Mouse (Mus musculus): ENCODE measurements at regions not wholly inside any gene's neighbourhood (a gene's known extent, or its start where the extent isn't known, plus 50 kb on each side); places are given as distances from the start of the nearest gene placed in this dataset.

DNA sequence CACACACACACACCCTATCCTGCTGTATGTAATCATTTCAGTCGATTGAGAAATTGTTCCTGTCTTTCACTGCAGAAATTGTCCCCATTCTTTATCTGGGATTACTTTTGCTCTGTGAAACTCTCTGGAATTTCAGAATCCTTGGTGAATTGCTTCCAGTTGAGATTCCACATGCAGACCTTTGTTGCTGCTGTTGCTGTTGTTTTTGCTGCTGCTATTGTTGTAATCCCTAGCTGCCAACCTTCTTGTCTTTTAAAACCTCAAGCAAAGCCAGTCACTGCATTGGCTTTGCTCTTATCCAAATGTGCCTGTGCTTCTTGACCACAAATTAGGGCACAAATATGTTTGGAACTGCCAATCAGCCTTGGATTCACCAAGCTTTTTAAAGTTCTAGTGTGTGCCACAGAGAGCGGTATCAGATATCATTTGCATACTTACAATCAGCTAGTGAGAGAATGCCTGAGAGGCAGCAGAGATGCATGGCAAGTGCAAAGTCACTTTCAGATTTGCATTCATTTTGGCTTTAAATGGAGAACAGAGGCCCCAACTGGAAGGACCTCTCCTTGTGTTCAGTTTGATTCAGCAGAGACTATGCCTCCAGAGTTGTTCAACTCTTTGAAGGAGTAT is 1187.0 kb upstream of the Map3k7 start:
- DNase-seq (ENCODE audit: inconsistent ontology term): peak; percentile 73

DNA sequence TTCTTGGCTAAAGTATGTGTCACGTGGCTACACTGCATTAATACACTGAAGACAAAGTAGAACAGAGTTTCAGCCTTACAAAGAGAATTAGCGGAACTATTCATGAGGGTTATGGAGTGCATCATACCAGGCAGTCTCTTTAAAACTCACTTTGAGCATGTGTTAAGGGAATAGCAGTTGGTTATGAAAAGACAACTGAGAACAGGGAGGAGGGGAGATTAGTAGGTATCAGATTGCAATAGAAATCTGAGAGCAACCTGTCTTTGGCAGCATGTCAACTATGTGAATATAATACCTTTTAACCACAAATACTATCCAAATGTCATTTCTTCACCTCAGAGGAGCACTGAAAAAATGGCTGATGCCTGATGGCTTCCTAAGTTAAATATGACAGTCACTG is 1182.2 kb upstream of the Map3k7 start:
- DNase-seq (ENCODE audit: inconsistent ontology term): peak; percentile 58

DNA sequence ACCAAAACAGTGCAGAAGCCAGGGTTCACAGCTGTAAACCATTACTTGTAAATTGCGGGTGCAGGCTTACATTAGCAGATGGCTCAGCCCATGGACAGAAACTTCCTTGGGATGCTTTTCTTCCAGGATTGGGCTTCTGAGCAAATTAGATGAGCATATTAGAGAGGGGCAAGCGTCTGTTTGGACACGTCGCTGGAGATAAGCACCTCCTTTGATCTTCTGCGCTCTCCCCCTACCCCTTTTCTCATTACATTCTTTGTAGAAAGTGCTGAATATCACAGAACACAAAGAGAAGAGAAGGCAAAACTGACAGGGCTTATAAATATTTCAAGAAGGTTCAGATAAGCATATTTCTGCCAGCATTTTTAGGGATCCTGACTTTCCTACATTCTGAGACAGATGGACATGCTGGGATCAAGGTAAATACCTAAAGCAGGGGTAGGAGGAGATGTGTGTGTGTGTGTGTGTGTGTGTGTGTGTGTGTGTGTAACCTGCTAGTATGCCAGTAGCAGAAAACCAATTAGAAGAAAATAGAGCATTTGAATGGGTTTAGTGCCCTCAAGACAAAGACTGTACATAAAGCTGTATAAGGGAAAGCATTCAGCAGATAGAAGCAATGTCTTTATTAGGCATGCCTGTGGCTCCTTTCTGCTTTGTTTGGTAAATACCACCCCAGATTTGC is 1173.8 kb upstream of the Map3k7 start:
- DNase-seq (ENCODE audit: inconsistent ontology term): peak; percentile 48

DNA sequence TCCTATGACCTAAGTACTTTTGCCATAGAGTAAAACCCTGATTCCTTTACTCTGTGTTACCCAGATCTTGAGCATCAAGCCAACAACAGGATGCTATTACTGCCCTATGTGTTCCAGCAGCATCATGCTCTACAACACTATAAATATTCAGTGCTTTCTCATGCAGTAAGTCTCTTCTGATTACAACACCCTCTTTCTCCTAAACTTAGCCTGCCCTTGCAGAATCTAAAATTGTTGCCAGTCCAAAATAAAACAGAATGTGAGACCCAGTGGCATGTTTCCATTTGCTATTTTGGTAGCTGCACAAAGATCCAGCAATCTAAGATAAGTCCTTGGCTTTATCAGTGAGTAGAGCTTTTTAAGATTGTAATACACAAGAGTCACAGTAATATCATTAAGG is 1154.1 kb upstream of the Map3k7 start:
- DNase-seq (ENCODE audit: inconsistent ontology term): no peak

DNA sequence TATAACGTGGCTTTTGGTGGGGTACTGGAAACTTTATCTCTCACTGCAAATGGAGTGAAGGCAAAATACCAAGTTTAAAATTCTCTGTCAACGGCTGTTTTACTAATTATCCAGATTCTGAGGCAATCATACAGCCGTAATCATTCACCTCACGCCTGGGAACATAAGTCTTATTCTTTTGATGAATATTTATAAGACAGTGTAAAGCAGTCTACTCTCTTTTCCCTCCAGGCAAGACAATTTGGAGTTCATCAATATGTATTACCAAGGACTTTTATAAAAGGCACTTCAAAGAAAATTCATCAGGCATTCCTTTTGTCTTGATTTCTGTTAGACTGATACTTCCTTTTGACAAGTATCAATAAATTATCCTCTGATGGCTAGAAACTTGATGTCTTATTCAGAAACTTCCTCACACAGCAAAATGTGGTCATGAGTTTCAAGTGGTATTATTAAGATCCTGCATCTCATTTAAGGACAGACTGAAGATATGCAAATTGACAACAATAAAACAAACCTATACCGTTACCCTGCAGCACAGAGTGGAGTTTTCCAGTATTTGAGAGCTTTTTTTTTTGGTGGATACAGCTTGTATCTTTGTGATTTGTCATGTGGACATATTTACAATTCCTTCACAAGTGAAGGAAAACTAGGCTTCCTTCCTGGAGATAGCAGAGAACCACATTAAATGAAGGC is 1108.4 kb upstream of the Map3k7 start:
- DNase-seq (ENCODE audit: inconsistent ontology term): no peak

DNA sequence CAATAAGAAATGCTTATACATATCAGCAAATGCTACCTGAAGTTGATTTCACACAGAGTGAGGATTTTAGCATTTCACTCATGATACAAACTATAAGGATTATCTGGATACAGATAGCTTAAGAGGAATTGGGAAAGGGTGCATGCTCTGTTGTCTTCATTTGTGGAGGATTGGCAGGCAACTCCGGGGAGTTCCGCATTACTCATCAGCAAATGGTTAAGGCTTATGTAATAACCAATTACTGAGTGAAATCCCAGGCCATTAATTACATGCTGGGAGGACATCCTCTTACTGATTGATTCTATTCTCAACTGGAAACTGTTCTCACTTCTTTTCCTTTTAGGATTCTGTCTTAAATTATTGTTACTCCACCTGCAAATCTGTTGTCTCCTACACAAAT is 1058.9 kb upstream of the Map3k7 start:
- DNase-seq (ENCODE audit: inconsistent ontology term): peak; percentile 90

DNA sequence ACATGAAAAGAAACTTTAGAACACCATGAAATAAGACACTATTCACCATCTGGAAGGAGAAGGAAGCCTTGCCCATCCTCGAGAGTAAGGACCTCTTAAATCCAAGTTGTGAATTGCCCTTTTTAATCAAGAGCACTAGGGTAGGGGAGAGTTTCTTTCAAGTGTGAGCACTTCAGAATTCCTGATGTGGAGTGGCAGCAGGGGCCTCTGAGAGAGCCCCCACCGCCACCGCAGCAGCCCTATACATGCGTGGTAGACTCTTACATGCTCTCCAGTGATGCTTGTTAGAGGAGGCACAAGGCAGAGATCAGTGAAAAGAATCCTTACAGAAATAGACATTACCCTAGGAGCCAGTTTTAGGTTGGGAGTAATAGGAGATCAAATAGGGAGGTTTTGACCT is 1041.0 kb upstream of the Map3k7 start:
- DNase-seq (ENCODE audit: inconsistent ontology term): no peak

DNA sequence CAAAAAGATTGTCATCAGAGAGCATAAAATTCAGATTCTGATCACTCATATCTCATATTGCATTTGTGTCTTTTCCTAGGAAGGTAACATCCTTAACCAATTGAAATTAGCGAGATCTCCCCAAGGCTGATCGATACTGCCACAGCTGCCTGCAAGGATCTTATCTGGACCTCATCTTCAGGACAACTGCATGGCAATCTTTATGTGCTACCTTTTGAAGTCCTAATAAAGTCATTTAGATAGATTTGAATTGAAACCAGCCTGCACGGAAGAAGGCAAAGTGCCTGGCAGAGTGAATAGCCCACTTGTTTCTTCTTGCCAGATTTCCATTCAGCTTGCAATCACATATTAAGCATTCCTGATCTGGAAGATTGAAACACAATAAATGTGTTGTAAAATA is 1031.5 kb upstream of the Map3k7 start:
- DNase-seq (ENCODE audit: inconsistent ontology term): peak; percentile 39

DNA sequence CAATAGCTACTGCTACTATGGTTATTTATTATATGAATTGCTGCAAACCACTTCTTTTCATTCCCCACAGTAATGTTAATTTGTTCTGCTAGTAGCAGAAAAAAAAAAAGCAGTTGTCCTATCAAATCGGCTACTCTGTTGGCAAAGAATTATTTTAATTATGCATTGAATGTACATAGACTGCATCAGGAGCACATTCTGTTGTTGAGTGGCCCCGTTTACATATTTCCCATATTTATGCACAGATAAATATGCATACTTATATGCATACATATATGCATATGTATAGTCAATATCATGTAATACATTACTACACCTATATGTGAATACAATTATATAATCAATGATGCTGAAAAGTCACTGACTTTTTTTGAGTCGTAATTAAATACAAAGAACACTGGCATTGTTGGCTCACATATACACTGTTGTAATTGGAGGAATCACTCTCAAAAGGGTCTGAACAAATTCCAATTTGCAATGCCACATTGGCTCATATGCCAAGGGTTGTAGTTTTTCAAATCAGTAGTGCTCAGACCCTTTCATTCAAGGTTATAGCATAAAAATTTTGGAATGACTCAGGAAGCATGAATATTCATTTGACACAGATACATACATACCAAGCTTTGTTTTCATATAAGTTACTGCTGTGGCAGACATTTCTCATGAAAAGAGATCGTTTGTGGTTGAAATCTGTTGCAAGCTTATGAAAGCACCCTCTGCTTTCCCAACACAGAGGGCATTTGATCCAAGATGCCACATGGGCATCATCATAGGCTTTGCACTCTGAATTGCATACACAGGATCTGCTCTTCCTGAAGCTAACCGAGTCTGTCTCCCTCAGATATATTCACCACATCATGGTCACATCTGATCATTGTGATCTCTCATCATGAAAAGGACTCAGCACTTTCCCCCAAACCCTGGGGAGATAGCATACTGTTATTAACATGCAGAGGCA is 1030.6 kb upstream of the Map3k7 start:
- peak; percentile 51 for DNase-seq (ENCODE audit: inconsistent ontology term)

DNA sequence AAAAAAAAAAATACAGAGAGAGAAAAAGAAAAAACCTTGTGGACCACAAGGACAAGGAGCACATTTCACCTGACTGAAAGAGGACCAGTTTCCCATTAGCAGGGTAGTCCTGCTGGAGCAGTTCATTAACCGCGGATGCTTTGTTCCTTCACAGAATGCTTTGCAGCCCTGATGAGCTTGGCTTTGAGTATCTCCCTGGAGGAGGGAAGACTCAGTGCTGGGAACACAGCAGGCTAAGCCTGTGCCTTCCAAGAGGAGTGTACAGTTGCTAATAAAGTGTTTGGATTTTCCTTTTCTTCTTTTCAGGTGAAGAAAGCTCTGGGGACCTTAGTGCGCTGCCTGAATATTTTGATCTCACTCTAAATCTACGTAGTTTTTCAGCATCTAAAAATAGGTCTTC is 980.3 kb upstream of the Map3k7 start:
- DNase-seq (ENCODE audit: inconsistent ontology term): peak; percentile 20

DNA sequence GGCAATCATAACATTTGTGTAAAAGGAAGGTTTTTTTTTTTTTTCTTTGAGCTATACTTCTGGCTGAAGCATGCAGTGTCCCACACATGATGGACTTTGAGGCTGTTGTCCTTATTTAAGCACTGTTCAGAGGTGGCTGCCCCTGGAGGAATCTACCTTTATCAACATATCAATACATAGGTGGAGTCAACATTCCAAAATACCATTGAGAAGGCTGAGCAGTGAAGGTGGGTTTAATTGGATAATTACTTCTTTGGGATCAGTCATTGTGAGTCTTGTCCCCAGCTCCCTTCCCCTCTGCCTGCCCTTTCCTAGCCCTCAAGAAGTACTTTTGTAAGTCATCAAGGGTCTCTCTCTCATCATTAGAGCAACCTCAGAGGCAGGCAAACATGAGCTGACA is 951.9 kb upstream of the Map3k7 start:
- no peak for DNase-seq (ENCODE audit: inconsistent ontology term)

DNA sequence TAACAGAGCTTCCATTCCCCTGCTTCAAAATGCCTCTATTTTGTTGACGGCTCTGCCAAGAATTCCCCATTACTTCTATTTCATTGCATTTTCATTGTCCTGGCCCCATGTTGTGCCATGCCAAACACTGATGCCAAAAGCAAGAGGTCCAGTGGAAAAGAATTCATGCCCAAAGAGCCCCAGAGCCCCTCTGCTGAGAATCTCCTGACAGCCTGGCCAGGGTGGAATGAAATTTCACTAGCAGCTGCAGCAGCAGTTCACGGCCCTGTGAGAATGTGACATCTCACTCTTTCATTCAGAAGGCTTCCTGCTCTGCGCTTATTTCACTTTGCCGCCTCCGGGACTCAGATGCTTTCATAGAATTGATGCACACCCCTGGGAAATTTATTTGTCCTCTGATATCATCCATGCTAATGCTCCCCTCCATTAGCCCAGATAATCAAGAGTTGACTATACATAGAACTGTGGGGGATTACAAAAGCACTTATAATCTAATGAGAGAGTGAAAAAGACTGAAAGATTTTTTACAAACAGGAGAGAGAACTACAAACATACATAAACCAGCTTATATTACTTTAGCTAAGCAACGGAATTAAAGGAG is 911.7 kb upstream of the Map3k7 start:
- peak; percentile 89 for DNase-seq (ENCODE audit: inconsistent ontology term)

DNA sequence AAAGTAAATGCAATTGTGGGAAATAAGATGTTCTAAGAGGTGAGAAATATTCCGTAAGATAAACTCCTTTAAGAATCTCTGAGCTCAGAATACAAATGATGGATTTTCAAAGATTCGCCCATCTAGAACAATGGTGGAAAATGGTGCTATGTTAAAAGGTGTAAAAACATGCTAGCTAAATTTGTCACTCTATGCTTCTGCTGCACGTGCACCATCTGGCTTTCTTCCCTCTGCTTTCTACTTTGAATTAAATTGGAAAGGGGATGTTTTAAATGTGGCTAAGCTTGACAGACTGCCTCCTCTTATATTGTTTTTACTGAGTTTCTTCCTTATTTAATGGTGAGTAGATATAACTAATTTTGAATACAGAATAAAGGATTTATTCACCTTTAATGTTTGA is 887.7 kb upstream of the Map3k7 start:
- no peak for DNase-seq (ENCODE audit: inconsistent ontology term)

DNA sequence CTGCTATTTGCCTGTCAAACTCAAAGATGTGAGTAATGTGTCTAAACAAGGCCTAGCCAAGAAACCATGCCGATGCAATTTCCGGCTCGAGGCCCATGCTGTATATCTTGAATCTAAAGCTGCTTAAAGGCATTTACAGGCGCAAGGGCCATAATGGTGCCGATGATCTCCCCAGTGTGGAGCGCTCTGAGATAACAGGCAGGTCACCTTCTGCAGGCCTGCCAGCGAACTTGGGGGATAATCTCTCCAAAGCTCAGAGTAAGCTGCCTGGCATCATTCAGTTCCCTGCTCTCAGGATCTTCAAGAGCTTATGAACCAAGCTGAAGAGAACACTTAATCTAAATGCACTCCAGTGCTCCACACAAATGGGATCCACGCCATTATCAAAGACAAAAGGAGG is 842.3 kb upstream of the Map3k7 start:
- DNase-seq (ENCODE audit: inconsistent ontology term): no peak

DNA sequence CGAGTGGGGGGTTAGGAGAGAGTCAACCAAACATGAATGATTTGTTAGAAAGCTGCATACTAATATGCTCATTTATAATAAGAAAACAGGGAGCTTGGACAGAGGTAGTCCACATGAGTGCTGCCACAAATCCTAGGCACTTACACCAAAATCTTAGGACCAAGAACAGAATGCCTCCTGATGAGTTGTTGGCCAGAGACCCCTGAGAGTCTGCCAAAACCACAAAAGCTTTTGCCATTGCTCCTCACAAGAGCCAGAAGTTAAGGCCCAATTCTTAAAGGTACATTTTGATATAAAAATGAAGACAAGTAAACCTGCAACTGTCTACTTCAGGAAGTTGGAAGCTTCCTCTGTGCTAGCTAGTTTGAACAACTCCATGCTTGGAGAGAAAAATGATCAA is 820.7 kb upstream of the Map3k7 start:
- peak; percentile 29 for DNase-seq (ENCODE audit: inconsistent ontology term)

DNA sequence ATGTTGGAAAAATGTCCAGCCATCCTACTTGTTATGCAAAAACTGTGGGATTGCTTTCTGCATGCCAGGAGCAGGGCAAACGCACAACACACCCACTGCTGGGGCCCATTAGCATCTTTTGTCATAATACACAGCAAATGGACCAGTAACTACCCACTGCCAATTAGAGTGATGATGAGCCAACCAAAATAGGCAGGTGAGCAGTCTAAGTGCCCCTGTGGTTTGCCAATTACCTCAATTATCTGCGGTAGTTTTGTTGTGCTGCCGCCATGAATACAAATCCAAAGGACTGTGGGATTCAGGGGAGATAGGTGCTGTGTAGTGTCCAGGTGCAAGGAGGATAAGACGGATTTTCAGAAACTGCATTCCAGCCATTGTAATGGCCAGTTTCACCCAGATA is 796.5 kb upstream of the Map3k7 start:
- DNase-seq (ENCODE audit: inconsistent ontology term): peak; percentile 83

DNA sequence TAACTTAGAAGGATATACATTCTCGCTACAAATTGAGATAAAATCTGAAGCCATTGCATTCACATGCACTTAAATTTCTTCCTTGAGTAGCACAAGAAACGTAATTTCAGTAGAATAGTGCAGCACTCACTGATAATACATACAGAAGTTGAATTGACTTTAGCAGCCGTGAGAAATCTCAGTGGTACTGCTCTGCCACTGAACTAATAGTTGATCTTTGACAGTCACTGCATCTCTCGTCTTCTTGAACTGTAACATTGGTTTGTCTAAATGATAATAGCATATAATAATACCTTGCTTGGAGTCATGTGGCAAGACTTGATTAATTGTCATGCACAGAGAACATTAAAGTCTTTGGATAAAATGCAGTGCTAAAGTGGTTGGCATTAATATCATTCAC is 795.5 kb upstream of the Map3k7 start:
- no peak for DNase-seq (ENCODE audit: inconsistent ontology term)

DNA sequence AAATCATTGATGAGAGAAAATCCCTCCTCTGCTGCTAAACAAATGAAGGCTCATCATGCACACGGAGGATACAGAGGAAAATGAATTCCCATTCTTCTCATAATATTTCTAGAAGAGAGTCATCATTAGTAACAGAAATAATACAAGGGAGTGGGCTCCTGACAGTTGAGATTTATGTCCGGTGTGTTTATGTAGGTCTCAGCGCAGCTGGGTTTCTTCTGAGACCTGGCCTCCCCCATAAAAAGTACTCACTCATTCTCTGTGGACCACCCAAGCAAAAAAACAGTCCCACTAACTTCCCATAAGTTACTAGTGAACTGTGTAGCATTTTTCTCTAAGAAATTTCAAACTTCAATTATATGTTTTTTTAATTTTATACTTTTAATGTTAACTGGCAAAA is 792.7 kb upstream of the Map3k7 start:
- DNase-seq (ENCODE audit: inconsistent ontology term): no peak

DNA sequence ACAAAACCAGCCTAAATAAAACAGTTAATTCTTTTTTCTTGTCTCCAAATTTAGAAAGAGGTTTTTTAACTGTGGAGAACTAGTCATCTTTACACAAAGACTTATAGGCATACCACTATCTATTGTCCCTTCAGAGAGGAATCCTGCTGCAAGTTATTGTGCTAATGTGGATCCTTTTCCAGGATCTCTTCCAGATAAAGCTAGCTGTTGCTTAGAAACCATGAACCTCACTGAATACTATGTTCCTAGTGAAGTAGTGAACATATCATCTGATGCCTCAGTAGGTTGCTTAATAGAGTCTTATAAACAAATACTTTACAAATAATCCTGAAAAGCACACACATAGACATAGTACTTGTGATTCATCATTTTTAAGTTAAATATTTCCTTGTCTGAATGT is 766.0 kb upstream of the Map3k7 start:
- no peak for DNase-seq (ENCODE audit: inconsistent ontology term)

DNA sequence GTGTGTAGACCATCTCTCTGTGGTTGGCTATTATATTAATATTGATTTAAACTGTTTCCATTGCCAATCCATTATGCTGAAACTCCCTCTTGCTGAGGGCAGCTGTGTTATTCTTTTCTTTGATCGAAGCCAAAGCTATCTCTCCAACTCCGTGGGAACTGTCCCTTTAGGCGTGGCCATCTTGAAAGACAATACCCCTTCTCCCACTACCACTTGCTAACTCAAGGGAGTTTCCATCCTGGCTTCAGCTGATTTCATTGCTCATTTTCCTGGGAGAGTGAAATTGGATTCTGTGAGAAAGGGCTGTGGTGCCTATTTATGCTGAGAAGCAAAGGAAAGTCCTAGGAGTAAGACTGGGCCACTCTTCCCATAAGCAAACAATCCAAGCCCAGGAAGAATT is 760.6 kb upstream of the Map3k7 start:
- no peak for DNase-seq (ENCODE audit: inconsistent ontology term)

DNA sequence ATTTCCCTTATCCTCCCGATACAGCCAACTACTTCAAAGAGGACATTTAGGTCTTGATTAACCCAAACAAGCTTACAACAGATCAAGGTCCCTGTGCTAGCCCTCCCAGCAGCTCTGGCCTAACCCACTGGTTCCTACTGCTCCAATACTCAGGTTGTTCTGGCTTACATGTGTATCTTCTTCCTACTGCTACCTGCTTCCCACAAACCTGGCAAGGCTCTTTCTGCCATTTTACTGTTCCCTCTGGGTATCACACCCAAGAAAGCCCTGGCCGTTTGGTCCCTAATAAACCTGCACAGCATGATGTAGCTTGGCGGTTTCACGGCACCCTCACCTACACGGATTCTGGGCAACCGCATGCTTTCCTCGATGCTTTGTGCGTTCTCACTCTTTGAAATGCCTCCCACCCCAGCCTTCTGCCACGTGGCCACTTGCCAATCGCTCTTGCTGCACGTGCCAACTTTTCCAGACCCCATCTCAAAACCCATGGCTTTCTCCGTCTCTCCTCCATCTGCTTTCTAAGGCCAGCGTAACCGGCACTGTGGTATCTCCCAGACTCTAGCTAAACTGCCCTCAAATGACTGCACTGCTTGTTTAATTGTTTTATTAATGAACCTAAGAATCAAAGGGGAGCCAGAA is 758.4 kb upstream of the Map3k7 start:
- DNase-seq (ENCODE audit: inconsistent ontology term): no peak
